Comparison of ENCODE assay signal across 35 mouse cellular contexts in genomic region chr16:3855776-3856175, GRCm38 (mm10). TPM values are rescaled to one million over a fixed set of nuclear protein-coding genes. Genes with fewer than 3 reads are reported as not detected.
DNase-seq lines count a peak whose midpoint lies in the region; ATAC-seq and TF ChIP-seq lines count a peak whose summit lies in the region.
"Had no signal": no experiment of that assay in that cellular context is flagged by ENCODE, and none has a peak within 500 bp of the region (broad histone marks: within the 10 kb centered on the region; RNA-seq: fewer than 3 reads in every experiment).

No protein-coding gene starts in this region.

- H3K9me3 ChIP-seq in liver, embryonic 12.5 days (replicated peaks): no peaks in the 10 kb centered on the region
- H3K9me3 ChIP-seq in liver, postnatal 0 days (ENCODE audit: low read length): no peaks in the 10 kb centered on the region
- H3K9me3 ChIP-seq: embryonic facial prominence, embryonic 10.5 days; embryonic facial prominence, embryonic 13.5 days; forebrain, embryonic 12.5 days; forebrain, embryonic 15.5 days; hindbrain, embryonic 12.5 days; hindbrain, embryonic 15.5 days had no signal

- TF ChIP-seq EP300 in liver, postnatal 0 days (IDR thresholded peaks at IDR 0.05; ENCODE audit: low read depth): no peak

- H3K4me1 ChIP-seq in liver, embryonic 12.5 days: peaks cover 8% of the 10 kb centered on the region
- no peaks in the 10 kb centered on the region for H3K4me1 ChIP-seq in liver, postnatal 0 days (ENCODE audit: insufficient read depth)
- H3K4me1 ChIP-seq: embryonic facial prominence, embryonic 10.5 days; forebrain, embryonic 12.5 days; forebrain, embryonic 15.5 days; hindbrain, embryonic 12.5 days; hindbrain, embryonic 15.5 days had no signal

- no peaks in the 10 kb centered on the region for H3K27me3 ChIP-seq in liver, embryonic 12.5 days (replicated peaks)
- no peaks in the 10 kb centered on the region for H3K27me3 ChIP-seq in liver, postnatal 0 days (ENCODE audit: insufficient read depth, low read length)
- H3K27me3 ChIP-seq: embryonic facial prominence, embryonic 13.5 days; forebrain, embryonic 12.5 days; forebrain, embryonic 15.5 days; hindbrain, embryonic 12.5 days; hindbrain, embryonic 15.5 days; Patski had no signal

- no peak overlapping the region for H3K4me3 ChIP-seq in liver, embryonic 12.5 days
- no peak overlapping the region for H3K4me3 ChIP-seq in liver, postnatal 0 days (ENCODE audit: low read depth, low read length)
- H3K4me3 ChIP-seq: embryonic facial prominence, embryonic 10.5 days; embryonic facial prominence, embryonic 13.5 days; erythroblast, embryonic 14.5 days; forebrain, embryonic 12.5 days; forebrain, embryonic 15.5 days; heart, adult 2 months; hindbrain, embryonic 12.5 days; hindbrain, embryonic 15.5 days had no signal

- H3K27ac ChIP-seq in liver, embryonic 12.5 days: no peak overlapping the region
- no peak overlapping the region for H3K27ac ChIP-seq in liver, postnatal 0 days (ENCODE audit: low read depth)
- H3K27ac ChIP-seq: embryonic facial prominence, embryonic 10.5 days; embryonic facial prominence, embryonic 13.5 days; forebrain, embryonic 12.5 days; forebrain, embryonic 15.5 days; heart, adult 2 months; hindbrain, embryonic 12.5 days; hindbrain, embryonic 15.5 days had no signal

- no peak for TF ChIP-seq CTCF in liver, postnatal 0 days (IDR thresholded peaks at IDR 0.05; ENCODE audit: low read depth)

- H3K9ac ChIP-seq in liver, embryonic 12.5 days: no peak overlapping the region
- H3K9ac ChIP-seq in liver, postnatal 0 days (replicated peaks): no peak overlapping the region
- H3K9ac ChIP-seq: embryonic facial prominence, embryonic 13.5 days; forebrain, embryonic 12.5 days; forebrain, embryonic 15.5 days; hindbrain, embryonic 12.5 days; hindbrain, embryonic 15.5 days had no signal

- H3K36me3 ChIP-seq in liver, embryonic 12.5 days: peaks cover 4% of the 10 kb centered on the region
- H3K36me3 ChIP-seq in liver, postnatal 0 days (replicated peaks; ENCODE audit: insufficient read depth, low read length): peaks cover 10% of the 10 kb centered on the region

- H3K4me2 ChIP-seq in liver, embryonic 12.5 days: no peak overlapping the region
- no peak overlapping the region for H3K4me2 ChIP-seq in liver, postnatal 0 days (ENCODE audit: low read depth, low read length)
- H3K4me2 ChIP-seq: embryonic facial prominence, embryonic 13.5 days; forebrain, embryonic 12.5 days; forebrain, embryonic 15.5 days; heart, embryonic 11.5 days; hindbrain, embryonic 12.5 days; hindbrain, embryonic 15.5 days had no signal

- ATAC-seq in liver, embryonic 12.5 days: 0 out of 2 replicates have a peak, but pooled peaks have one; percentile 50
- no peak for ATAC-seq in liver, postnatal 0 days
- peak; percentile 76 for ATAC-seq in megakaryocyte-erythroid progenitor cell, adult 5-6 weeks (replicated peaks; ENCODE audit: low FRiP score, low TSS enrichment, poor library complexity, severe bottlenecking)
- ATAC-seq: CD4-positive, CD25-positive, alpha-beta regulatory T cell, adult 4 months; forebrain, embryonic 15.5 days; Patski had no signal

- 20% methylated on average over 1 of the region's 1 CpGs for WGBS in liver, embryonic 12.5 days (ENCODE audit: insufficient replicate concordance)
- 55% methylated on average over 1 of the region's 1 CpGs for WGBS in liver, postnatal 0 days (ENCODE audit: insufficient replicate concordance)

- DNase-seq in liver, postnatal 0 days: no peak
- peak; percentile 46 for DNase-seq in 416B (ENCODE audit: low read depth)
- DNase-seq in MEL-GATA-1-ER (ENCODE audit: extremely low read depth, low read depth): peak; percentile 18
- no peak for DNase-seq in urinary bladder, postnatal 10 days (ENCODE audit: low spot score)
- DNase-seq in adrenal gland, postnatal 36 days: no peak
- DNase-seq: adrenal gland, postnatal 10 days; cerebellum, adult 11 months; cerebellum, adult 2 months; cerebellum, adult 9-11 months; cerebellum, postnatal 25 days; embryo, embryonic 11 days; gastrocnemius, postnatal 25 days; heart, adult 2 months had no signal

RNA-seq across cellular contexts. Expression of gene Zfp174, which starts 8.7 kb away (rescaled TPM):
- polyA plus RNA-seq in liver, embryonic 12.5 days (2016; fragmentation: Nextera tagmentation; extraction: Ambion mirVana): 0.38 and 0.41 TPM in 2 replicates
- polyA plus RNA-seq in liver, postnatal 0 days (2015; fragmentation: Nextera tagmentation; extraction: Ambion mirVana): 0.57 and 0.70 TPM in 2 replicates
- total RNA-seq in megakaryocyte-erythroid progenitor cell, adult 5-6 weeks (2014; fragmentation: Nextera tagmentation): 1.1 and 1.4 TPM in 2 replicates
- 0.66 and 1.1 TPM in 2 replicates for total RNA-seq in megakaryocyte-erythroid progenitor cell, adult 5-6 weeks (2017)
- total RNA-seq in adrenal gland, postnatal 36 days (2021): 10 to 100 TPM in 1 of 2 experiments, 1 to 10 TPM in 1; 2.5 to 12.0 TPM
- polyA plus RNA-seq: erythroblast, embryonic 14.5 days had no signal

RNA-seq across cellular contexts. Expression of gene Naa60, which starts 16.4 kb away (rescaled TPM):
- polyA plus RNA-seq in liver, embryonic 12.5 days (2016; fragmentation: Nextera tagmentation; extraction: Ambion mirVana): 28.1 and 30.3 TPM in 2 replicates
- 33.2 and 33.9 TPM in 2 replicates for polyA plus RNA-seq in liver, postnatal 0 days (2015; fragmentation: Nextera tagmentation; extraction: Ambion mirVana)
- total RNA-seq in megakaryocyte-erythroid progenitor cell, adult 5-6 weeks (2014; fragmentation: Nextera tagmentation): 30.9 and 56.4 TPM in 2 replicates
- 10.1 and 17.4 TPM in 2 replicates for total RNA-seq in megakaryocyte-erythroid progenitor cell, adult 5-6 weeks (2017)
- 100 to 1,000 TPM in 1 of 2 experiments, 10 to 100 TPM in 1; 74.8 to 115 TPM for total RNA-seq in adrenal gland, postnatal 36 days (2021)

RNA-seq across cellular contexts. Expression of gene Olfr15, which starts 25.1 kb away (rescaled TPM):
- not detected in 2 replicates for polyA plus RNA-seq in liver, embryonic 12.5 days (2016; fragmentation: Nextera tagmentation; extraction: Ambion mirVana)
- not detected in 2 replicates for polyA plus RNA-seq in liver, postnatal 0 days (2015; fragmentation: Nextera tagmentation; extraction: Ambion mirVana)
- total RNA-seq in megakaryocyte-erythroid progenitor cell, adult 5-6 weeks (2014; fragmentation: Nextera tagmentation): not detected in 2 replicates
- not detected in 2 replicates for total RNA-seq in megakaryocyte-erythroid progenitor cell, adult 5-6 weeks (2017)
- total RNA-seq in adrenal gland, postnatal 36 days (2021): not detected
- total RNA-seq: adrenal gland, adult 18-20 months; adrenal gland, postnatal 10 days; adrenal gland, postnatal 4 days; gastrocnemius, adult 8-10 months; gastrocnemius, postnatal 25 days; heart, adult 2 months; heart, postnatal 25 days; hematopoietic stem cell, adult 5-6 weeks had no signal
- polyA plus RNA-seq: C2C12; cerebellum, adult 2 months; cortical plate, adult 2 months; erythroblast, embryonic 14.5 days; forebrain, embryonic 15.5 days; gonadal fat pad, adult 2 months; heart, adult 2 months; heart, embryonic 11.5 days; heart, embryonic 14.5 days; heart, postnatal 0 days; hindbrain, embryonic 12.5 days; hindbrain, embryonic 15.5 days had no signal

RNA-seq across cellular contexts. Expression of gene Zfp597, which starts 28.6 kb away (rescaled TPM):
- polyA plus RNA-seq in liver, embryonic 12.5 days (2016; fragmentation: Nextera tagmentation; extraction: Ambion mirVana): 3.0 and 3.2 TPM in 2 replicates
- 1.8 and 2.7 TPM in 2 replicates for polyA plus RNA-seq in liver, postnatal 0 days (2015; fragmentation: Nextera tagmentation; extraction: Ambion mirVana)
- 6.8 and 15.6 TPM in 2 replicates for total RNA-seq in megakaryocyte-erythroid progenitor cell, adult 5-6 weeks (2014; fragmentation: Nextera tagmentation)
- total RNA-seq in megakaryocyte-erythroid progenitor cell, adult 5-6 weeks (2017): 11.2 and 11.8 TPM in 2 replicates
- 10 to 100 TPM; 14.1 to 21.7 TPM for total RNA-seq in adrenal gland, postnatal 36 days (2021)

RNA-seq across cellular contexts. Expression of gene Gm20695, which starts 28.7 kb away (rescaled TPM):
- polyA plus RNA-seq in liver, embryonic 12.5 days (2016; fragmentation: Nextera tagmentation; extraction: Ambion mirVana): 0.81 and 1.2 TPM in 2 replicates
- 3.4 and 3.9 TPM in 2 replicates for polyA plus RNA-seq in liver, postnatal 0 days (2015; fragmentation: Nextera tagmentation; extraction: Ambion mirVana)
- not detected in 2 replicates for total RNA-seq in megakaryocyte-erythroid progenitor cell, adult 5-6 weeks (2014; fragmentation: Nextera tagmentation)
- 0.38 and 3.1 TPM in 2 replicates for total RNA-seq in megakaryocyte-erythroid progenitor cell, adult 5-6 weeks (2017)
- total RNA-seq in adrenal gland, postnatal 36 days (2021): 1 to 10 TPM; 1.3 to 1.5 TPM
- total RNA-seq: gastrocnemius, postnatal 25 days; heart, postnatal 25 days; hematopoietic stem cell, adult 5-6 weeks had no signal
- polyA plus RNA-seq: erythroblast, embryonic 14.5 days; heart, adult 2 months had no signal

Comparison
In these comparisons a context has a peak if more than half of its experiments do, and no peak if none do; other contexts are left out.
1. DNase-seq: peak in 416B (single experiment) and MEL-GATA-1-ER (single experiment); none in liver, postnatal 0 days (single experiment), urinary bladder, postnatal 10 days (single experiment) and adrenal gland, postnatal 36 days (0 of 2).